Mouse (Mus musculus): ENCODE data around the gene Atp6v1g1. TPM values are rescaled to one million over a fixed set of nuclear protein-coding genes. Genes with fewer than 3 reads are reported as not detected.

The Atp6v1g1 gene
- total RNA-seq (2017): 150 and 174 TPM in 2 replicates

DNA sequence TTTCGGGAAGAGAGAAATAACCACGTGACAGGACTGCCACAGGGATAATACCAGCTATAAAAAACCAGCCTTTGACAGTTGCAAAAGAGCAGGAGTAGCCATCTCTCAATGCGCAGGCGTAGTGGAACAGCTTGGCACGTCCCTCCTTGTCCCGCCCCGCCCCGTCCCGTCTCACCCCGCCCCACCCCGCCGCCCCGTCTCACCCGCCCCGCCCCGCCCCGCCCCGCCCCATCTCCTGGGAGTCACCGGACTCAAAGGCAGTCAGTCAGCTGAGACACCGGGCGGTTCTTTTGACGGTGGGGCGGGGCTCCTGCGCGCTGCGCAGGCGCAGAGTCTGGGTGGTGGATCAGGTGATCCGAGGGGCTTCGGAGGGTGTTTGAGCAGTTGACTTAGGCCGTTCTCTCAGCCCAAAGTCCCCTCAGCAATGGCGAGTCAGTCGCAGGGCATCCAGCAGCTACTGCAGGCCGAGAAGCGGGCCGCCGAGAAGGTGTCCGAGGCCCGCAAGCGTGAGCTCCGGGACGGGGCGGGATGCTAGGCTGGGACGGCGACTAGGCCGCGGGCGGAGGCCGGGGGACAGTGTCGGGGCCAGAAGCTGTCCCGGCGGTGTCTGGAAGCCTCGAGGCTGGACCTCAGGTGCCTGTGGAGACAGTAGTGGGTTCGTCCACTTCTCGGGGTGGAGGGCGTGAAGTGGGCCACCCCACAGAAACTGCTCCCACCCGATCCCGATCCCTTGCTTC lies at the start of gene Atp6v1g1:
TSS of gene Atp6v1g1 (plus strand) at position 279 of the 737 bp plus-strand sequence.
- ATAC-seq (ENCODE audit: extremely low read depth, insufficient number of reproducible peaks, low FRiP score, poor library complexity, severe bottlenecking): peak; percentile 87

DNA sequence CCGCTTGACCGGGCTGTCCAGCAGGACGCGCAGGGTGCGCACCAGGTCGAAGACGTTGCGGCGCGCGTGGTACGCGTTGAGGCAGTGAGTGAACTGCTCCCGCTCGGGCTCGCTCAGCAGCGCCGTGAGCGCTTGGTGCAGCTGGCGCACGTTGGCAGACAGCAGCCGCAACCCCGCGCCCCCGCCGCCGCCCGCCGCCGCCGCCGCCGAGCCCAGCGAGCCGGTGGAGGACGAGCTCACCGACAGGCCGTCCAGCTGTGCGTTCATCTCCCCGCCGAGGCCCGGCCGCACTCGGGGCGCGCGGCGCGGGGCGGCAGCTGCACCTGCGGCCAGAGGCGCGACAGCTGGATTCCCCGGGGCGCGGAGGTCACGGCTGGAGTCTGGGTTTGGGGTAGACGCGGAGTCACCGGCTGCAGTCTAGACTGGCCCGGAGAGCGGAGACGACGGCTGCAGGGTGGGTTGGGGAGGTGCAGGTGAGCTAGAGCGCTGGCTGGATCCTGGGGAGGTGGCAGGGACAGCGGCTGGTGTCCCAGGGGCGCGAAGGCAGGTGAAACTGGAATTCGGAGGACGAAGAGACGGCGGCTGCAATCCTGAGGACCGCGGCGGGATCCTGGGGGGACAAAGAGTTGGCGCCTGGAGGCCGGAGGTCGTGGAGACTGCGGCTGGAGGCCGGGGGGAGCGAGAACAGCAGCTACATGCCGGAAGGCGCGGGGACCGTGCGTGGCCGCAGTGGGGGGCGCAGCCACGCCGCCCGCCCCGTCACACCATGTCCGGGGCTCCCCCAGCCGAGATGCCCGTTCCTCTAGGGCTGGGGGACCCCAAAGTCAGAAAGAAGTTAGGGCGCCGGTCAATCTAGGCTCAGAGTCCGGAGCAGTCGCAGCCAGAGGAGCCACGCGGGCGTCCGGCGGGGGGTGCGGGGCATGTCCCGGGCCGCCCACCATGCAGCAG lies 49.3 kb upstream of the Atp6v1g1 start:
- no peak; the same call in 1 of the 2 replicates for ATAC-seq (ENCODE audit: extremely low read depth, insufficient number of reproducible peaks, low FRiP score, poor library complexity, severe bottlenecking)

DNA sequence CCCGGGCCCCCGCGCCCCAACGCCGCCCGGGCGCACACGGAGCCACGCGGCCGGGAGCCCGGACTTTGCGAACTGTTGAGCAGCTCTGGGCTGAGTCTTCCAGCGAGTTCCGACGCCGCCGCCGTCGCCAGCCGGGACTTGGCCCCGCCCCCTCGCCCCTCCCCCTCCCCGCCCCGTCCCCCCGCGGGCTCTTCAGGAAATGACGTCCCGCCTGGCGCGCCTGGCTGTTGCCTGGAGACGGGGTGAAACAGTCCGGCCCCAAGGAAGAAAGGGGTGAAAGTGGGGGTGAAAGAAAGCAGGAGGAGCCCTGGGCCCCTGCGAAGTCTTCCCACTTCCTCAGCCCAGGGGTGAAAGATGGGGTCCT lies 48.7 kb upstream of the Atp6v1g1 start, which contains the start of gene Whrn:
TSS of gene Whrn (minus strand) at position 77 of the 364 bp plus-strand sequence.
- ATAC-seq (ENCODE audit: extremely low read depth, insufficient number of reproducible peaks, low FRiP score, poor library complexity, severe bottlenecking): peak; percentile 44

DNA sequence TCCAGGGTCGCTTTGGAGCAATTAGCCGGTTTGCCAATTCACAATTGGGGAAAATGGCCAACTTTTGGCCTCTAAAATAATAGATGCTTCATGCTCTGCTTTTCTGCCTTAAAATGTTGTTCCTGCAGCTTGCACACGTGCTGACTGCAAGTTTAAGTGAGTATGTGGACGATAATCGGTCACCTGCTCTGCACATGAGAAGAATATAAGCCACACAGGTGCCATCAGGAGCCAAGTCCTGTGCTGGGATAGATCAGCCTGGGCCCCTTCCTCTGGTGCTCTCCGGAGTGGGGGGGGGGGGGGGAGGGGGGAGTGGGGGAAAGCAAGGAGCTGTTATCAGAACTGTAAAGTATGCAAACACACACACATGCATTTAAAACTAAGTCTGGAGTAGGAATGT lies 48.3 kb upstream of the Atp6v1g1 start:
- no peak for ATAC-seq (ENCODE audit: extremely low read depth, insufficient number of reproducible peaks, low FRiP score, poor library complexity, severe bottlenecking)

DNA sequence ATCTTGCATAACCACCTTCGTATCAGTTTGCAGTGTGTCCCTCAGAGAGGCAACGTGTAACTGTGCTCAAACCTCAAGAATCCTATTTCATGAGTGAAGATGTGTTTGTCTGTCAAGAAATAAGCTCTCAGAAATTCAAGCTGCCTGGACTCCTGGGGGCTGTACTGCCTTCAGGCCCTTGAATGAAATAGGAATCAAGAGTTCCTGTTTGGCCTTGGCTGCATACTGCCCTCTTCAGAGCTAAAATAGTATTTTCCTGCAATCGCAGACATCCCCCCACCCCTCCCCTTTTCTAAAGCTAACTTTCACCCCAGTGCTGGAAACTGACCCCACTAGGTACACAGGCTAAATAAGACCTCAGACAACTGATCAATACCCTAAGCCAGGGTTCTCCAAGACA lies 46.2 kb upstream of the Atp6v1g1 start:
- peak; percentile 31; the same call in 1 of the 2 replicates for ATAC-seq (ENCODE audit: extremely low read depth, insufficient number of reproducible peaks, low FRiP score, poor library complexity, severe bottlenecking)

DNA sequence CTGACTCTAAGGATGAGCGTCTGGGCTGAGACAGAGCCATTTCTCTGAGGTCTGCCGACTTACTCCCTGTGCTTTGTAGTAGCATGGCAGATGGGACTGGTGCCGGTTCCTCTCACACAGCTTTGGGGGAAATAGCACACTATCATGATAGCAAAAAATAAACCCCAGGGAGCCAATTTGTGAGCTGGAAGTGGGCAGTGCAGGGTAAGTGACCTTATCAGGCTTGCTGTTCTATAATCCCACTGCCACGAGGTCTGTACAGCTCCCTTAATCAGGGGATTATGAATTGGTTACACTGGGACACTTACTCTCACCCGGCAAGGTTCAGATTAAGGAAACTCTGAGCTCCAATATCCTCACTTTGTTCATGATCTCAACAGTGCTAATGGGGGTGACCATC lies 43.5 kb upstream of the Atp6v1g1 start:
- ATAC-seq (ENCODE audit: extremely low read depth, insufficient number of reproducible peaks, low FRiP score, poor library complexity, severe bottlenecking): no peak

DNA sequence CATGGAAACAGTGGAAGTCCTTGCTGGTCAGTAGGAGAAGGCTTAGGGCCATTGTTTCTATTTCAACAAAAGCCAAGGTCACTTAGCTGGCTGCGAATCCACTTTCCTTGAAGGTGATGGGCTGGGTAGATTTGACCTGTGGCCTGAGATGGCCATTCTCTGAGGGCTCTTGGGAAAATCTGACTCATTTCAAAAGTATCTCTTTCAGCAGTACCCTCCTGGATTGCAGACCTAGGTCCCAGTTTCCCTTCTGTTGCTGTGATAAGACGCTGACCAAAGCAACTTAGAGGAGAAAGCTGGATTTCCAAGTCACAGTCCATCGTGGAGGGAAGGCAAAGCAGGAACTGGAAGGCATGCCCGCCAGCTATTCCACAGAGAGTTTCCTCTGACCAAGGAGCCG lies 40.6 kb upstream of the Atp6v1g1 start:
- no peak for ATAC-seq (ENCODE audit: extremely low read depth, insufficient number of reproducible peaks, low FRiP score, poor library complexity, severe bottlenecking)

DNA sequence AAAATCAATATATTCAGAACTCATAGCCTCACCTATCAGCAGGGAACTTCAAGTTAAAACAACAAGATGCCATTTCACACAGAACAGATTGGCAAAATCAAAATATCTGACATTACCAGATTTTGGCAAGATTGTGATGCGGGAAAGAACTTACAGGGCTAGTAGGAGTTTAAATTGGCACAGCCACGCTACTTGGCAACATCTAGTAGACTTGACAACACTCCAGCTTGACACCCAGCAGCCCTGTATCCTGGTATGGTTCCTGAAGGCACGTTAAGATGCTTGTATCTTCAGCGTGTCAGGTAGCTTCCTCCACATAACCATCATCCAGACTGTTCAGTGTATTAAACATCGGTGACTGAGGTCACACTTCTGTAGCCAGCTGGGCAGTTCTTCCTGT lies 37.1 kb upstream of the Atp6v1g1 start:
- ATAC-seq (ENCODE audit: extremely low read depth, insufficient number of reproducible peaks, low FRiP score, poor library complexity, severe bottlenecking): no peak

DNA sequence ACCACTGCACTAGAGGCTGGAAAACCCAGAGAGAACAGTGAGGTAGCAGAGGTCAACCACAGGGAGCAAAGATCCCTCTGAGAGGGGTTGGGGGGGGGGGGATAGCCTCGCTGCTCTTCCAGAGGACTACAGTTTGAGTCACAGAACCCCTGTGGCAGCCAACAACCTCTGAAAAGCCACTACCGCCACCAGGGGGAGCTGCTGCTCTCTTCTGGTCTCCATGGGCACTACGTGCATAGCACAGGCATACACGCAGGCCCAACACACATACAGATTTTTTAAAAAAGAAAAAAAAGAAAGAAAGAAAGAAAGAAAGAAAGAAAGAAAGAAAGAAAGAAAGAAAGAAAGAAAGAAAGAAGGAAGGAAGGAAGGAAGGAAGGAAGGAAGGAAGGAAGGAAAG lies 36.3 kb upstream of the Atp6v1g1 start:
- peak; percentile 90 for ATAC-seq (ENCODE audit: extremely low read depth, insufficient number of reproducible peaks, low FRiP score, poor library complexity, severe bottlenecking)

DNA sequence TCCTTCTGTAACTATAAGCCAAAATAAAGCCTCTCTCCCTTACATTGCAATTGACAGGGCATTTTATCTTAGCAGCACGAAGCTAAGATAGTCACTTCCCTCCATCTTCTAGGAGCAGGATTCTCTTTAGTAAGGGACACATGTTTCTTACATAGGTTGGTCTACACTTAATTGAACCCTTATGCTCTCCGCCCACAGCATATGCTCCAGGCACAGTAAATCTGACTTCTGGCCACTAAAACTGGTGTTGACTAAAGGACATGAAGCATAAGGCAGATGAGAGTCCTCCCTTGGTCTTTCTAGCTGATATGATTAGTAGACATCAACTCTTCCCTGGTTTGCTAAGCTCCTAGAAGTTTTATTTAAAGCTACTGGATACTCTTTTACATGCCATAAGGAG lies 31.7 kb upstream of the Atp6v1g1 start:
- ATAC-seq (ENCODE audit: extremely low read depth, insufficient number of reproducible peaks, low FRiP score, poor library complexity, severe bottlenecking): no peak

DNA sequence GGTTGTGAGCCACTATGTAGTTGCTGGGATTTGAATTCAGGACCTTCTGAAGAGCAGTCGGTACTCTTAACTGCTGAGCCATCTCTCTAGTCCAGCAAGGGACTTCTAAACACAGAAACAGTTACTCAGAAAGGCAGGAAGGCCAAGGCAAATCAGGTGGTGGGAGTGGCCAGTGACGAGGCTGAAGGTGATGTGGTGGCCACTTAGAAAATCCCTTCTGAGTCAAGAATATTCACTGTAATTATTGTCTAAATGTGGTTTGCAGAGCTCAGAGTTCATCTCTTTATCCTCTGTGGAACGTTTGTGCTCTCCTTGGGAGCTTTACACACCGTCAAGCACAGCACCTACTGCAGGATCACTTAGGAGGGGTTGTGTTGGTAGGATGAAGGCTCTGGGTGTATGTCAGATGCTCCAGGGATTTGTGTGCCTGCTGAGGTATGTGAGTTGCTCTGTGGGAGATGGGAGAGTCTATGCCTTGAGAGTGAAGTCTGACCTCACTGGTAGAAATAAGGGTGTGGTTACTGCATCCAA lies 30.1 kb upstream of the Atp6v1g1 start:
- ATAC-seq (ENCODE audit: extremely low read depth, insufficient number of reproducible peaks, low FRiP score, poor library complexity, severe bottlenecking): no peak

DNA sequence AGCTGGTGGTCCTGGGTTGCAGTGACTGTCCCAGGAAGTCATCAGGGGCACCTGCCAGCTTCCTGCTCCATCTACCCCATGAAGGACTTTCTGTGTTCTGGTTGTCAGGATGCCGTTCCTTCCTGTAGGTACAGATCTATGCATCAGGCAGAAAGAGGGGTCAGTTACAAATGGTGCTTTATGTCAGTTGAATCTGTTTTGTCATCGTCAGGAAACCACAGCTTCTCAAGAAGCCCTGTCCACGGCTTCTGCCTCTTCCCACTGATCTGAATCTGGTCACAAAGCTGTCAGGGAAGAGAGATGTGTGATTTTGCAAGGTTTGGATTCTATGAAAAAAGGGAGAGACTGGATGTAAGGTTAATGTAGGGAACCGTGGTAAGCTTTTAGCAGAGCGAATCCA lies 29.6 kb upstream of the Atp6v1g1 start:
- no peak for ATAC-seq (ENCODE audit: extremely low read depth, insufficient number of reproducible peaks, low FRiP score, poor library complexity, severe bottlenecking)

DNA sequence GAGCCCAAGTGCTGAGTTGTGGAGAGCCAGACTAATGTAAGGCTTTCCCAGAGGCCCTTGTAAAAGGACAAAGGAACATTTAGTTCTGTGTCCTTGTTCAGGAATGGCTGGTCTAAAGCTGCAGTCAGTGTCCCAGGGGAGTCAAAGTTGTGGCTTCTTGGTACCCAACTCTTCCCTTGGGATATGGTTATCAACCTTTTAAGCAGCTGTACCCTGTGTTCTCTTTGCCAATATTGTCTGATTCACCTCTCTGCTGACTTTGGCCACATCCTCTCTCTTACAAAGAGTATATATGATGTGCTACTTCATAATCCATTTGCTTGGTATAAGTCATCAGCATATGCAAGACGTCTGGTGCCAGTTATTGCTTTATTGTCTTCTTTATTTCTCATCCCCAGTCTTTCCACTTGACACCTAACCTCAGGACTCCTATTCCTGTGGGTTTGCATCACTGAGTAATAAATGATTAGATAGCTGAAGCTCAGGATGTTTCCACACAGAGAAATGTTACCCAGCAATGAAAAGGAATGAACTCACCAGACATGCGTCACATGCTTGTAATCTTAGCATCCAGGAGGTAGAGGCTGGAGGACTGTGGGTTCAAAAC lies 22.7 kb upstream of the Atp6v1g1 start:
- no peak for ATAC-seq (ENCODE audit: extremely low read depth, insufficient number of reproducible peaks, low FRiP score, poor library complexity, severe bottlenecking)

DNA sequence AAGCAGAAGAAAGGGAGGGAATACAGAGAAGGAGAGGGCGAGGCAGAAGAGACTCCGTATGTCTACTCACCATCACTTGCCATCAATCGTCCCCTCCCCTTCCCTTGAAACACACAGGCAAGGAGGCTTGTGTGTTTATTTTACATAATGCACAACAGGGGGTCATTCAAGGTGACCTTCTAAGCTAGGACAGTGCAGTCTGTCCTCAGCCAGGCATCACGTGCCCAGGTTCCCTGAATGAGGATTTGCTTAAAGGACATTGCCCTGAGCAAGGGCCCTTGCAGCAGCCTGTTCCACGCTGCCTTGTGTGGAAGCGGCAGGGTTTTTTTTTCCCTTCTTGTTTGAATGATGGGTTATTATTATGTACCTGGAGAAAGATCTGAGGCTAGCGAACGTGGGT lies 19.1 kb upstream of the Atp6v1g1 start:
- ATAC-seq (ENCODE audit: extremely low read depth, insufficient number of reproducible peaks, low FRiP score, poor library complexity, severe bottlenecking): no peak

DNA sequence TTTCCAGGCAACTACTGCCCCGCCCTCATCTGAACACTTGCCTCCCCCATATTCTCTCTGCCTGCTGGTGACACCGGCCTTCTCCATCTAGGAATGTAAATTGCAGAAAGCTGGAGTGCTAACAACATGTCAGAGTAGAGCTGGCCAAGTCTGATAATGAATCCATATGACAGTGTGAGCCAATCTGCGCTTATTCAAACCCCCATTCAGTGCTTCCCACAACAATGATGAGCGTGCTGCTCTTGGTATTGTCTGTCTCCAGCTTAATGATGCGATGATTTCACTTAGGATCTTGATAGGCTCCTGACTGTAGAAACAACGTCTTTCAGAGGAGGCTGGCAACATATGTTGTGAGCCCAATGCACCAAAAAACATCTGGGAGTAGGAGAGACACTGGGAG lies 15.6 kb upstream of the Atp6v1g1 start:
- no peak for ATAC-seq (ENCODE audit: extremely low read depth, insufficient number of reproducible peaks, low FRiP score, poor library complexity, severe bottlenecking)

DNA sequence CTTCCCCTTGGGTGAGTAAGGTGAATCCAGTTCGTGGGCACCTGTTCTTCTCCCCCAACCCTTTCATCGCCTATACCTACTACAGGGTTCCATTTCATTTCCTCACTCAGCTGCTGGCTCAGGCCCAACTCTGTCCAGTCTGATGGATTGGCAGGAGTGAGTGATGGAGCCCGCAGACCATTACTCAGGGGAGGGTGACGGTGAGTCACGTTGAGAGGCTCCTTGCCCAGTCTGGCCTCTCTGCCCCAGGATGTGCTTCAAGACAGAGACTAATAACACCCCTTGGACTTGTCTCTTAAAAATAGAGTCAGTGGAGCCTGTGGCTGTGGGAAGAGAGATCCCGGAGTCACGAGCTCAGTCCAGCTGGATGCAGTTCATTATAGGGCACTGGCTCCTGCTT lies 14.2 kb upstream of the Atp6v1g1 start:
- no peak for ATAC-seq (ENCODE audit: extremely low read depth, insufficient number of reproducible peaks, low FRiP score, poor library complexity, severe bottlenecking)

DNA sequence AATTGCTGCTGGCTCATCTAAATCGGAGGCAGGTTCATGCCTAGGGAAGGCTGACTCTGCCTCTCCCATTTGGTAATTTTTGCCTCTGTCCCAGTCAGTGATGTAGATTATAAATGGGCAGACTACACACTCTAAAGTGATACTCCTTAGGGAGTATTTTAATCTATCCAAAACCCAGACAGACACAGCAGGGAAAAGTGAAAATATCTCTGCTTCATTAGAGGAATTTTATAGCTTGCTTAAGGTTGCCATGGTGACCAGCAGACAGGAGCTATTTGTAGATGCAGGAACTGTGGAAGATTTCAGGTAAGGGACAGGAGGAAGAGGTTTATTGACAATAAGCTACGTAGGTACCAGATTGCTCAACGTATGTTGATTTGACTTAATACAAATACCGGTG lies 7.0 kb upstream of the Atp6v1g1 start:
- ATAC-seq (ENCODE audit: extremely low read depth, insufficient number of reproducible peaks, low FRiP score, poor library complexity, severe bottlenecking): no peak

DNA sequence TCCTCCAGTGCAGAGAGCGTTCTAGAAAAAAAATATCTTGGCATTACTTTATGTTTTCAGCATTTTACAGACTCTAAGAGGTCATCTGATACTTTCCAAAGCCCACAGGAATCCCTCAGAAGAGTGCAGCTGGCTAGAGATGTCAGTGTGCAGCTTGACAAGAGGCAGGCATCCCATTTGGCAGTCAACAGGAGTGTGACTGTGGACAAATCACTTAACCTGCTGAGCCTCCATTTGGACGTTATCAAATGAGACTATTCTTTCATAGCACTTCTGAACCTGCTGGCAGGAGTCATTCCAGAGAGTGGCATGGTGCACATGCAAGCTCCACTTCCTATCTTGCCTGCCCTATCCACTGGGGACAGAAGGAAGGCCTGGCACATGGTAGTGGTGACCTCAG lies 2.4 kb upstream of the Atp6v1g1 start:
- no peak for ATAC-seq (ENCODE audit: extremely low read depth, insufficient number of reproducible peaks, low FRiP score, poor library complexity, severe bottlenecking)

DNA sequence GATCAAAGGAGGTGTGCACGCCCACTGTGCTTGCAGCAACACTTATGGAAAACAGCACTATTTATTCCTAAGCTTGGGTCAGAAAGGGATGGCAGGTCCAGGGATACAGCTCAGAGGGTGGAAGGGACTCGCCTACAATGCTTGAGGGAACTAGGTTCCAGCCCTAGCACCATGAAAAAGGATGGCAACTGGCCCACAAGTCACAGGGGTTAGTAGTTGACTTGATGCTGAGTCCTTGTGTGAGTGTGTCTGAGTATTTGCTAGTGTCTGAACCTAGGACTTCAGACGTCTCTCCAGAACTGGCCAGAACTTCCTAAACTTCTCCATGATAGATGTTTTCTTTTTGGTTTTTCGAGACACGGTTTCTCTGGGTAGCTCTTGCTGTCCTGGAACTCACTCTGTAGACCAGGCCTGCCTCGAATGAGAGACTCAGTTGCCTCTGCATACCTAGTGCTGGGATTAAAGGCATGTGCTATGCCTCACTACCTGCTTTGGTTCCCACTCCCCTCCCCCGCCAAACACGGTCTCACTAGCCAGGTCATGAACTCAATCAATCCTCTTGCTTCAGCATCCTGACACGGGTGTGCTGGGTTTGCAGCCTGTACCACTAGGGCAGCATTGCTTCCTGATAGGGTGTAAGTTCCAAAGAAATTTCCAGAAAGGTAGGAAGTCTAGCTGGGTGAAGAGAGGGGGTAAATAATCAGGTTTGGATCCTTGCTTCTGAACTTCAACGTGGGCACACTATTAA lies 652 bp upstream of the Atp6v1g1 start:
- no peak for ATAC-seq (ENCODE audit: extremely low read depth, insufficient number of reproducible peaks, low FRiP score, poor library complexity, severe bottlenecking)

Measured in neutrophil, adult 5-6 weeks (primary cell).